Mouse (Mus musculus) heart, embryonic 15.5 days (tissue): ENCODE data around the gene Mob1a. TPM values are rescaled to one million over a fixed set of nuclear protein-coding genes. Genes with fewer than 3 reads are reported as not detected.

Experiments used
- ATAC-seq: fragments of 200-750 bp; cut with Nextera tagmentation; replicated peaks from 2 replicates; pipeline ENCODE4 v1.8.0; 2017; ENCODE audit warnings: low read depth, moderate TSS enrichment; ENCODE audit not compliant: insufficient number of reproducible peaks, insufficient read depth, low FRiP score
- H3K27ac ChIP-seq: fragments of 300-500 bp; sonication (generic); 2 replicates; pipeline ENCODE4 v1.5.1; 2015; ENCODE audit warnings: mild to moderate bottlenecking, inconsistent platforms
- H3K27me3 ChIP-seq: fragments of 300-500 bp; sonication (generic); 2 replicates; pipeline ENCODE4 v1.6.1; 2015; ENCODE audit warnings: inconsistent platforms
- H3K36me3 ChIP-seq: fragments of 300-500 bp; sonication (generic); 2 replicates; pipeline ENCODE4 v1.6.1; 2015; ENCODE audit warnings: mild to moderate bottlenecking, inconsistent platforms
- H3K4me1 ChIP-seq: fragments of 300-500 bp; sonication (generic); replicated peaks from 2 replicates; pipeline ENCODE4 v1.6.1; 2015; ENCODE audit warnings: inconsistent platforms
- H3K4me2 ChIP-seq: fragments of 300-500 bp; sonication (generic); 2 replicates; pipeline ENCODE4 v1.6.1; 2015; ENCODE audit warnings: inconsistent platforms, mild to moderate bottlenecking, moderate library complexity
- H3K4me3 ChIP-seq: fragments of 300-500 bp; sonication (generic); 2 replicates; pipeline ENCODE4 v1.5.1; 2015; ENCODE audit warnings: mild to moderate bottlenecking, inconsistent platforms
- H3K9ac ChIP-seq: fragments of 300-500 bp; sonication (generic); 2 replicates; pipeline ENCODE4 v1.6.1; 2015; ENCODE audit warnings: mild to moderate bottlenecking, inconsistent platforms
- H3K9me3 ChIP-seq: fragments of 300-500 bp; sonication (generic); replicated peaks from 2 replicates; pipeline ENCODE4 v1.6.1; 2016; ENCODE audit warnings: inconsistent platforms
- WGBS: fragments of 180-500 bp; shearing (Covaris S2); methylation state at CpG from one replicate; pipeline ENCODE4 v1.1.7; 2015; ENCODE audit warnings: mixed read lengths; 5-methylcytosine and 5-hydroxymethylcytosine counted together
- polyA plus RNA-seq: library from polyadenylated mRNA; unstranded; fragments of >200 nt; fragmentation: Nextera tagmentation; extraction: Ambion mirVana; gene quantifications from 2 replicates; pipeline ENCODE4 v1.2.1, GENCODE M21; 2015

The Mob1a gene
- polyA plus RNA-seq, 1 experiment from 2014 or later = 28.1 TPM

DNA sequence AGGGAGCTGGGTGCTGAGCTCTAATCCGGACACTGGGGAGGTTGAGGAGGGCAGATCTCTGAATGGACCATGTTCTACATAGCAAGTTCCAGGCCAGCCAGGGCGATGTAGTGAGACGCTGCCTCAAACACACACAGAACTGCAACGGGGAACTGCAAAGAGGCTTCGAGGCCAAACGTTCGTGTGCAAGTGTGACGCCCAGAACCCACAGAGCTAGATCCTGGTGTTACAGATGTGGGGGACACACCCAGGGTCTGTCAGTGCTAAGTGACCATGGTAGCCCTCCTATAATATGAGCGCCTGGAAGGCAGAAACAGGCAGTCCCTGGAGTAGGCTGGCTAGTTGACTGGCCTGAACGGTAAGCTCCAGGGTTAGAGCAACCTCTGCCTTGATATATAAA is 31.6 kb downstream of the Mob1a start:
- ATAC-seq = no peak
- Histone ChIP-seq H3K4me1 (peaks cover 4% of the 10 kb centered on the region), H3K4me2 (no peak overlapping the region), H3K9me3 (no peaks in the 10 kb centered on the region), H3K27ac (no peak overlapping the region), H3K4me3 (no peak overlapping the region), H3K27me3 (no peaks in the 10 kb centered on the region), H3K36me3 (peaks cover 62% of the 10 kb centered on the region), H3K9ac (no peak overlapping the region)
- WGBS = 90% methylated on average over 10 of the region's 10 CpGs

DNA sequence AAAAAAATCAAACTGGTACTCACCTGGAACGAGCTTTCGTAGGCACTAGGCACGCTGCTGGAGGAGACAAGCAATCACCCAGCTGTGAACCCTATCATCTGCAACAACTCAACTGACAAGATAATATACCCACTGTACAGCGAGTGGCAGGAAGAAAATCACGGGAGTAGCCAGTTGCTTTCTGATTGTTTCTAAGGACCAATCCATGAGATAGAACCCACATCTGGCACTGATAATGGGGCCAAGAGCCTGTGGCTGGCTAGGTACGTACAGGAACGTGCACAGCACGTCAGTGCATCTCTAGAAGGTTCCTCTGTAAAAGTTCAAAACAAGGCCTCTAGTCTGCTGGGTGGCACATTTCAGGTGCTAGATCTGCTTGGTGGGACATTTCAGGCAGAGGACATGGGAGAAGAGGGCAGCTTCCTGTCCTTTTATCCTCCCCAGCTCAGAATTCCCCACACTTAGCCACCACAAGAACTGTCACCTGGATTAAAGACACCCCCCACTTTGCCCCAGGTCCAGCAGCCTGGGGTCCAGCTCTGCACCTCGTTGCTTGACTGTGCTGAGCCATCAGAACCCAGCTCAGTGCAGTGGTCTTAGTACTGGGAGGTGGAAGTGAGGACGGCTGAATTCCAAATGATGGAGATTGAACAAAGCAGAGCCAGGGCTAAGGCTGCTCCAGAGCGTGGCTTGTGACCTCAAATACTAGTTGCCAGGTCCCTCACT is 35.9 kb downstream of the Mob1a start:
- Histone ChIP-seq H3K4me3 (no peak overlapping the region), H3K27me3 (no peaks in the 10 kb centered on the region), H3K36me3 (peaks cover 40% of the 10 kb centered on the region), H3K4me1 (peaks cover 3% of the 10 kb centered on the region), H3K4me2 (no peak overlapping the region), H3K27ac (no peak overlapping the region), H3K9me3 (no peaks in the 10 kb centered on the region), H3K9ac (no peak overlapping the region)
- WGBS = 74% methylated on average over 11 of the region's 11 CpGs
- ATAC-seq = no peak

DNA sequence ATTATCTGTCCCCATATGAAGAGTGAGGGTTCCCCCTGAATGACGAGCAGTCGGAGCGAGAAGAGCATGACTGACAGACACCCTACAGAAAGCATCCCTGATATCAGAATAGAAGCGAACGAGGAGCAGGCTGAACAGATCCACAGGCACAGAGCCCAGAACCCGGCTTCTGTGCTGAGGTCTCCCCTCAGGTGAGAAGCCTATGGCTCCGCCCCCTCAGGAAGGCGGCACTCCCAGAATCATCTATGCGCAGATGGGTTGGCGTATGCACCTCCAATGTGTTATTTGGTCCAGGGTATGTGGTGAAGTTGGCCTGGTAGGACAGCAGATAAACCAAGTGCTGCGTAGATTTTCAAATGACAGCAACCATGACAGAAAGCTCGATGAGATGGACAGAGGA is 37.3 kb downstream of the Mob1a start:
- Histone ChIP-seq H3K27me3 (no peaks in the 10 kb centered on the region), H3K9me3 (no peaks in the 10 kb centered on the region), H3K4me1 (no peaks in the 10 kb centered on the region), H3K27ac (no peak overlapping the region), H3K4me2 (no peak overlapping the region), H3K4me3 (no peak overlapping the region), H3K36me3 (peaks cover 43% of the 10 kb centered on the region), H3K9ac (no peak overlapping the region)
- WGBS = 83% methylated on average over 12 of the region's 12 CpGs
- no peak for ATAC-seq

DNA sequence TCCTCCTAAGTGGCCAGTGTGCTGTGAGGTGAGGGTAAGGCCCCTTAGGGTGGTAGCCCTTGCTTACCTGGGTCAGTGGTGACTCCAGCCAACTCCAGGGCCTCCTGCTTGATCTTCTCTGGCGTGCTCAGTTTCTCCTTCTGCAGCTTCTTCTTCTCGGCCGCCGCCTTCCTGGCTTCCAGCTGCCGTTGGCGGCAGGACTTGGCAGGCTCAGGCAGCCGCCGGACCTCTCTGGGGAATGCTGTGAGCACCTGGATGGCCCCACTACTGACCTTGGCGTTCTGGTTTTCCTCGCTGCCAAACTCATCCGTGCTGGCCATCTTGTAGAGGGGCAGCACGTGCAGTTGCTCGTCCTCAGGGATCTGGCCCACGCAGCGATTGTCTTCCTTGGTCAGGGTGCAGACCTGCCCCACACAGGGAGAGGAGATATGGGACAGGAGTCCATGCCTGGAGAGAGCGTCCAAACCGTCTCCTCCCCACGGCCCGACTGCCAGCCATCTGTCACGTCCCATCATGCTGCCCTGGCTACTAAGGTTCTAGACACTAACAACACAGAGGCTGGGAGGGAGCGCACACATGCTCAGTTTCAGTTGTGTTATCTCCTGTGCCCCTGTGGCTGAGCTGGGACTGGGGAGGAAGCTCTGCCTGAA is 44.6 kb downstream of the Mob1a start:
- H3K27ac ChIP-seq = no peak overlapping the region
- no peaks in the 10 kb centered on the region for H3K27me3 ChIP-seq
- H3K4me3 ChIP-seq = no peak overlapping the region
- H3K4me2 ChIP-seq = no peak overlapping the region
- H3K9ac ChIP-seq = no peak overlapping the region
- WGBS = 88% methylated on average over 21 of the region's 21 CpGs
- H3K9me3 ChIP-seq = no peaks in the 10 kb centered on the region
- ATAC-seq = no peak
- no peaks in the 10 kb centered on the region; the same call in 1 of the 2 replicates for H3K4me1 ChIP-seq
- H3K36me3 ChIP-seq = peaks cover 93% of the 10 kb centered on the region

DNA sequence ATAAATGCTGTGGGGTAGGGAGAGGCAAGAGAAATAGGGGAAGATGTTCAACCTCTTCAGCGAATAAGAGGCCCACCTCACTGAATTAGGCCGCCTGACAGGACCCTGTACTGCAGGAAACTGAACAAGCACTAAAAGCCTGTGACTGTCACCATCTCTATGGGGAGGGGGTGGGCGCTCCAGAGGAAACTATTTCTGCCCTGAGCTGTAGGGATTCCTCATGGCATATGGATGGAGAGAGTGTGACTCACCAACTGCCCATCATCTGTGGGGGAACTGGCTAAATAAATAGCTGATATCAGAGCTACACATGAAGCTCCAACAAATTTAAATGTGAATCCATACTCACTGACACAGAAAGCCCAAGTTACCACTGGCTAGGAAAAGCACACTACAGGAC is 45.5 kb downstream of the Mob1a start:
- no peaks in the 10 kb centered on the region for H3K27me3 ChIP-seq
- peaks cover 95% of the 10 kb centered on the region for H3K36me3 ChIP-seq
- no peak overlapping the region for H3K4me3 ChIP-seq
- WGBS = 83% methylated on average over 3 of the region's 3 CpGs
- no peak overlapping the region for H3K9ac ChIP-seq
- H3K4me1 ChIP-seq = no peaks in the 10 kb centered on the region; the same call in 1 of the 2 replicates
- H3K9me3 ChIP-seq = no peaks in the 10 kb centered on the region
- H3K4me2 ChIP-seq = no peak overlapping the region
- ATAC-seq = no peak
- H3K27ac ChIP-seq = no peak overlapping the region

DNA sequence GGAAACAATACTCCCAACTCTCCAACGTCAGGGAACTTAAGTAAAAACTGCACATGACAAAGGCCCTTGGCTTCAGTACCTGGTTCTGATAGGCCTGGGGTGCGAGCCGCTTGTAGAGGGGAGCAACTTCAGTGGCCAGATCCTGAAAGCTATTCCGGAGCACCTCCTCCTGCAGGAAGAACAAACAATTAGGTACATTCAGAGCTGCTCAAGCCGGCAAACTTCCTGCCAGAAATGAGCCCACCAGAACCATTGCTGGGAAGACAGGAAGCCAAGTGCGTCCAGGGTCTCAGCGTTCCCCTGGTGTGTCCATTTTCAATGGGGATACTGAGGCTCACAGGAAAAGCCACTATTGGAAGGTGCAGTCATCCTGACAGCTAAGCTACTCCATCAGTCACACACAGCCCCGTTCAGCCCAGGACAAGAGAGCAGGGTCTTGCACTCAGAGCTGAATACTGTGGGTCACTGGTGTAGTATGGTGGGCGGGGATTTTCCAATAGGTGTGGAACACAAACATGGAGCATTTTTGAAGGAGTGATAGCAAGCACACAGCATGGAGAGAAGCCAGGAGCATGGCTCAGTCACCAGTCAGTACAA is 48.0 kb downstream of the Mob1a start:
- H3K9ac ChIP-seq = no peak overlapping the region
- H3K36me3 ChIP-seq = peaks cover 98% of the 10 kb centered on the region
- H3K4me2 ChIP-seq = no peak overlapping the region
- H3K9me3 ChIP-seq = no peaks in the 10 kb centered on the region
- H3K4me1 ChIP-seq = no peaks in the 10 kb centered on the region; the same call in 1 of the 2 replicates
- H3K4me3 ChIP-seq = no peak overlapping the region
- H3K27ac ChIP-seq = 0 out of 2 replicates have a peak overlapping the region, but pooled peaks have one; percentile 1
- 74% methylated on average over 9 of the region's 9 CpGs for WGBS
- H3K27me3 ChIP-seq = no peaks in the 10 kb centered on the region
- no peak for ATAC-seq

DNA sequence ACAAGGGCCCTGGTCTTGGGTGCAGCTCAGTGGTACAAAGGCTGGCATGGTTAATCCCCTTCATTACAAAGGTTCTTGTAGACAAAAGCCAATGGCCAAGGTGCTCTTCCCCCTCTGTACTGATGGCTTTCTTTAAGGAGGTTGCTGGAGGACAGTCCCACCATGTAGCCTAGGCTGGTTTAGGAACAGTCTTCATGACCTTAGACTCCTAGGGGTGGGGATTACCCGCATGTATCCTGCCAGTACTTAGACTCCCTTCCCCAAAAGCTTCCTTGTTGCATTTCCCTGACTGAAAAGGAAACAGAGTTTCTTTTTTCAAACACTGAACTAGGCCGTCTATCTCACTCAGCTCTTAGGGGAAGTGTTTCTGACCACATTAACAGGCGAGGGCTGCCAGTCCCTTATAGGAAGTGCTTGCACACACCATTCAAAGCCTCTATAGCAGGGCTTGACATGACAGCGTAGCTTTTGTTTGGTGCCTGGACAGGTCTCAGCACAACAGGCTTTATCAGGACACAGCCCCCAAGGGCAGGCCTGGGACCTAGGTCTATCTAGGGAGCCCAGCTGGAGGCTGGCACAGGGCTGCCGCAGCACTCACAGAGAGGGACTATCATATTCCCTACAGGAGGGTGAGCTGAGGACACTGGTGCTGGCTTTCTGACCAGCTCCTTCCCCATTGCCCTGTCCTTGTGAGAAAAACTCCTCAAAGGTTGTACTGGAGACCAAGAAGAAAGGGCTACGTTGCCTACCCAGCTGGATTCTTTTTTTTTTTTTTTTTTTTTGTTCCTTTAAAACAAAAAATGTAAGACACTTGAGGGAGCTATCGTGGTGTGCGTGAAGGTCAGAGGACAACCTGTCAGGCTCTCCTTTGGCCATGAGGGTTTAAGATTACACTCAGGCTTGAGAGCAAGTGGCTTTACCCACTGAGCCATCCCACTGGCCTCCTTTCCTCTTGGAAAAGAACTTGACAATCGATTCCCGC is 56.0 kb downstream of the Mob1a start:
- H3K27me3 ChIP-seq = no peaks in the 10 kb centered on the region
- peaks cover 59% of the 10 kb centered on the region for H3K36me3 ChIP-seq
- peak; percentile 69 for ATAC-seq
- H3K27ac ChIP-seq = peak overlapping the region; percentile 27; the same call in 1 of the 2 replicates
- WGBS = 53% methylated on average over 10 of the region's 10 CpGs
- H3K4me3 ChIP-seq = no peak overlapping the region
- H3K9ac ChIP-seq = no peak overlapping the region
- no peak overlapping the region for H3K4me2 ChIP-seq
- peaks cover 5% of the 10 kb centered on the region; the same call in 1 of the 2 replicates for H3K4me1 ChIP-seq
- no peaks in the 10 kb centered on the region for H3K9me3 ChIP-seq

DNA sequence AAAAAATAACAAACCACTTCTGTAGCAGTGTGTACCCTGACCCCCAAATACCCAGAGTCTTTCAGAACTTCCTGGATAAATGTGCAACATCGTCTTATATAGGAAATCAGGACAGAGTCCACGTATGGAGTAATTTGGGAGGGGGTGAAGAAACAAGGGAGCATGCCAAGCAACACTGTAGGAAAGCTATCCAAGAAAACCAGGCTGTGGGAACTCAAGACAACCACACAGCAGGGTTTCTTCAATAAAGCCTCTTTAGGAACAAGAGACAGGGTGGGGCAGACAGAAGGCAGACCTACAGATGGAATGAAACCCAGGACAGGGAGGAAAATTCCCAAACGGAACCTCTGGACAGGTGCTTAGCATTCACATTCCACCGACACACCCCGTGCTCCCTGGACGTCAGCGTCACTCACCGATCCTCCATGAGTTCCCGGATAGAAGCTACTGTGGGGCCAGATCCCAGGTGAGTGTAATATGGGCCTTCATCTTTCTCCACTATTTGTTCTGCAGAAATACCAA is 59.8 kb downstream of the Mob1a start:
- Histone ChIP-seq H3K4me2 (no peak overlapping the region), H3K9ac (no peak overlapping the region), H3K27me3 (no peaks in the 10 kb centered on the region), H3K4me3 (no peak overlapping the region), H3K4me1 (peaks cover 5% of the 10 kb centered on the region; the same call in 1 of the 2 replicates), H3K9me3 (no peaks in the 10 kb centered on the region), H3K36me3 (peaks cover 25% of the 10 kb centered on the region), H3K27ac (no peak overlapping the region)
- no peak for ATAC-seq
- WGBS = 90% methylated on average over 9 of the region's 9 CpGs

DNA sequence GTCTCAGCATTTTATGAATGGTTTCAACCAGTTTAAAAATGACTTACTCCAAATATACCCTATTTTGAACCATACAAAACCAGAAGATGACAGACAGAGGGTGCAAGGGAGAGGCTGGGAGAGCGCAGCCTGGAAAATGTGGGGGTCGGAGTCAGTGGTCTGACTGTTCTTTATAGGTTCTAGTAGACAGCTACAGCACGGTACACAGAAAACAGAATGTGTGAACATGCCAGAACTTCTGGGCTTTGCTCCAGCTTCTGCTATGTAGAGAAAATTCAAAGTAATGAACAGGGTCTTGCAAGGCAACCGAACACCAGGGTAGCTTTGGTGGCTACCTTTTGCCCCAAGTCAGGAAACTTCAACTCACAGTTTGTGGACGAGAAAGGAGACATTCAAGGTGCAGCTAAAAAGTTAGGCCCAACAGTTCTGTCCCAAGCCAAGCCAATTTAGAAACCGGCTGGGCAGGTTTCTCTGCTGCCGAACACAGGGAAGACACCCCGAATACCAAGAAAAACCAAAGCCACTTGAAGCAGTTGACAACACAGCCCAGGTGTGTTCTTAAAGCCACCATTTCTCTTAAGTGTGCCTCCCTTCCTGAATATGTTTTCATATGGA is 66.5 kb downstream of the Mob1a start:
- Histone ChIP-seq H3K4me3 (no peak overlapping the region), H3K36me3 (peaks cover 25% of the 10 kb centered on the region), H3K27me3 (no peaks in the 10 kb centered on the region), H3K4me2 (no peak overlapping the region), H3K9ac (no peak overlapping the region), H3K4me1 (peaks cover 7% of the 10 kb centered on the region), H3K9me3 (no peaks in the 10 kb centered on the region), H3K27ac (peak overlapping the region; percentile 14; the same call in 1 of the 2 replicates)
- WGBS = 71% methylated on average over 8 of the region's 8 CpGs
- no peak for ATAC-seq
